Mouse (Mus musculus) ES-Bruce4 (cell line): ENCODE measurements around the gene Cryba2. TPM values are rescaled to one million over a fixed set of nuclear protein-coding genes. Genes with fewer than 3 reads are reported as not detected.

Experiments
- H3K27ac ChIP-seq: 2 replicates; pipeline ENCODE4 v1.5.1; 2012; ENCODE audit warnings: low read length, inconsistent platforms; ENCODE audit not compliant: insufficient read depth
- H3K27me3 ChIP-seq: 2 replicates; pipeline ENCODE4 v1.6.1; 2012; ENCODE audit warnings: mild to moderate bottlenecking, low read length, inconsistent platforms; ENCODE audit not compliant: control insufficient read depth, poor library complexity, insufficient read depth, severe bottlenecking
- H3K36me3 ChIP-seq: 2 replicates; pipeline ENCODE4 v1.6.1; 2012; ENCODE audit warnings: inconsistent platforms, mild to moderate bottlenecking, low read length, moderate library complexity; ENCODE audit not compliant: control insufficient read depth, poor library complexity, insufficient read depth, severe bottlenecking
- H3K4me1 ChIP-seq: one replicate; pipeline ENCODE4 v1.8.1; 2011; ENCODE audit warnings: low read length; ENCODE audit not compliant: control insufficient read depth, insufficient read depth
- H3K4me3 ChIP-seq: 2 replicates; pipeline ENCODE4 v1.5.1; 2011; ENCODE audit warnings: low read depth, mild to moderate bottlenecking, low read length
- H3K9ac ChIP-seq: 2 replicates; pipeline ENCODE4 v1.6.1; 2012; ENCODE audit warnings: low read depth, mild to moderate bottlenecking, inconsistent platforms; ENCODE audit not compliant: poor library complexity, severe bottlenecking
- H3K9me3 ChIP-seq: replicated peaks from 2 replicates; pipeline ENCODE4 v1.6.1; 2012; ENCODE audit warnings: mild to moderate bottlenecking, low read length, inconsistent platforms; ENCODE audit not compliant: control insufficient read depth, poor library complexity, insufficient read depth, severe bottlenecking
- CTCF ChIP-seq: IDR thresholded peaks from one replicate; pipeline ENCODE4 v1.8.1; 2011; ENCODE audit warnings: low read depth, low read length
- EP300 ChIP-seq: IDR thresholded peaks from 2 replicates; pipeline ENCODE4 v1.6.1; 2011; ENCODE audit warnings: low read depth, low read length; ENCODE audit not compliant: insufficient read depth
- POLR2A ChIP-seq: IDR thresholded peaks from one replicate; pipeline ENCODE4 v1.8.1; 2011; ENCODE audit warnings: low read length; ENCODE audit not compliant: insufficient read depth
- polyA plus RNA-seq: library from polyadenylated mRNA; stranded (reverse); fragments of >200 nt; gene quantifications from 2 replicates; pipeline ENCODE4 v1.2.4, GENCODE M21; 2011; ENCODE audit warnings: low read depth; ENCODE audit not compliant: missing spikeins, insufficient read depth, insufficient read length

Cryba2 gene
- polyA plus RNA-seq, 1 experiment, result not detected

DNA sequence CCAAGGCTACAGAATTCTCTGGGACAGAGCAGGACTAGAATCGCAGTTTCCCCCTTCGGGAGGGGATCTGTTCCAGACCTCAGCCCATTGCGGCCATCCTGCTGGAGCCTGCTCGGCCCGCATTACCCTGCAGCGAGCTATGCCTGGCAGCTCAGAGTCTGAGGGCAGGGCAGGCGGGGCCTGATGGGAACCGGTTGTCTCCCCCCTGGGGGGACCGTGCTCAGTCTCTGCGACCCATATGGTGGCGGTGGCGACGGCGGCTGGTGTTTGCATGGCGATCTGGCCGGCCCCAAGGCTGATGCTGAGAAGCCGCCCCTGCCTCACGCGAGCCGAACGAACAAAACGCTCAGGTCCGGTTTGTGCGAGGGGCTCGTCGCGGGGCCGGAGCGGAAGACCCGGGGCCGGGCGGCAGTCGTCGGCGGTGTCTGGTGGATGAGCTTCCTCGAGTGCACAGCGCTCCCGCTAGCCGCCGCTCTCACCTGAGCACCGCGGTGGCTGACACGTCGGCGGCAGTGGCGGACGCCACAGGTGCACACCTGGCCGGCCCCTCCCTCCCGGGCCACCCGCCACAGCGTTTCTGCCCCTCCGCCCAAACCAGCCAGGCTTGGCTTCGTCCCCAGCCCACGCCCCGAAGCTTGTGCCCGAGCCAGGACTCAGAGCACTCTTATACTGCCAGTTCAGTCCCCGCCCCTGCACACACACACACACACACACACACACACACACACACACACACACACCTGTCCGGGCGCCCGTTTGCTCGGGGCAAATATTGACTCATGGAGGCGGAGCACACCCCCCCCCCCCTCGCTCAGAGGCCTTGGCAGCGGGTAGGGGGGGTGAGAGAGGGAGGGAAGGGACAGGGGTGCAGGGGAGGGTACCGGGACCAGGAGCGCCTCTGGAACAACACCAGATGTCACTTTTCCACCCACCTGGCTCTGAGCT is 7.7 kb upstream of the Cryba2 start:
- peaks cover 4% of the 10 kb centered on the region; the same call in 1 of the 2 replicates for H3K27me3 ChIP-seq
- TF ChIP-seq CTCF, result no peak
- no peak for TF ChIP-seq POLR2A
- no peak for TF ChIP-seq EP300
- H3K9me3 ChIP-seq, result no peaks in the 10 kb centered on the region
- peak overlapping the region; percentile 35 for H3K4me3 ChIP-seq
- no peak overlapping the region for H3K27ac ChIP-seq
- H3K36me3 ChIP-seq, result no peaks in the 10 kb centered on the region
- no peaks in the 10 kb centered on the region for H3K4me1 ChIP-seq
- no peak overlapping the region for H3K9ac ChIP-seq

DNA sequence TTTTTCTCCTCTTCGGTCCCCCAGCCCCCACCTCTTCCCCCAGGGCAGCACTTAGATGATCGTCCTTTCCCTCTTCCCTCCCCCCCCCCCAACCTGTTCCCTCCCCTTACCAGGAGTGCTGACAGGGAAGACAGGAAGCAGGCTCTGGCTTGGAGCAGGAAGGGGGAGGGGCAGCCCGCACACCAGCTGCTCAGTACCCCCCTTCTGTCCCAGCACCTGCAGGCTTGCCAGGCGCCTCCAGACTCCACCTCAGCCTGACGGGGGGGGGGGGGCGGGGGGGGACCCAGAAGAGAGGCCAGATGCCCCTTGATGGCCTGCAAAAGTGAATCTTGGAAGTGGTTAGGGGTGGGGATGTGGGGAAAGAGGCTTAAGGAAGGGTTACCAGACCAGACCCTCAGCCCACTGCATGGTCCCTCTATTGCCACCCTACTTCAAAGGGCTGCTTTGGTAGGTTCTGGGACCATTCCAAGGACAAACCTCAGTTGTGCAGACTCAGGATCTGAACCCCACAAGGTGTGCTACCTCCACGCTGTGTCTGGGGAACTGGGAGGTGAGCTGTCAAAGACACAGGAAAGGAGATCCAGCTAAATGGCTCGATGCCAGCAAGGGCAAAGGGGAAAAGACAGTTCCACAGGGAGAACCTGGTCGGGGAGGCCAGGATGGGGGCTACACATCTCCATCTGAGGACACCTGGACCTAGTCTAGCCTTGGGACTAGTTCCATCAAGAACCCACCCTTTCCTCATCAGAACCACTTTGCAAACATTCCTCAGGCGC is 5.9 kb upstream of the Cryba2 start:
- Histone ChIP-seq H3K4me1 (no peaks in the 10 kb centered on the region), H3K27ac (no peak overlapping the region), H3K27me3 (peaks cover 4% of the 10 kb centered on the region; the same call in 1 of the 2 replicates), H3K9ac (no peak overlapping the region), H3K36me3 (no peaks in the 10 kb centered on the region), H3K9me3 (no peaks in the 10 kb centered on the region), H3K4me3 (no peak overlapping the region)
- TF ChIP-seq POLR2A (no peak), EP300 (no peak), CTCF (no peak)

DNA sequence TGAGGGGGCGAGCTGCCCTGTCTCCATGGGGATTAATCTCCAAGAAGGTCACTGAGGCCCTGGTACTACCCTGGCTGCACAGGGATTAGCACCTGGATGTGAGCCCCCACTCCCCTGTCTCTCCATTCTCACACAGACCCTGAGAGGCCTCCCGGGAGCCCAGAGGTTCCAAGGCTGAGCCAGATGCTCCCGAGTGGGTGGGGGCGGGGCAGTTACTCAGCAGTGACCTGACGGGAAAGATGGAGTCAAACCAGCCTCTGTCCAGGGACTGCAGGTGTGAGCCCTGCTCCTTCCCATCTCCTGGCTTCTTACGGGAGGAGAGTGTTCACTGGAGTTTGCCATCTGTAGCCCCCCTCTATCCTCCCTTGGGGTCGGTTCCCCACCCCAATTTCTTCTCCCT is 5.0 kb upstream of the Cryba2 start:
- Histone ChIP-seq H3K4me1 (no peaks in the 10 kb centered on the region), H3K4me3 (no peak overlapping the region), H3K36me3 (no peaks in the 10 kb centered on the region), H3K9me3 (no peaks in the 10 kb centered on the region), H3K27me3 (peaks cover 4% of the 10 kb centered on the region; the same call in 1 of the 2 replicates), H3K9ac (no peak overlapping the region), H3K27ac (no peak overlapping the region)
- no peak for TF ChIP-seq CTCF
- TF ChIP-seq EP300, result 0 out of 2 replicates have a peak, but pooled peaks have one; percentile 5

DNA sequence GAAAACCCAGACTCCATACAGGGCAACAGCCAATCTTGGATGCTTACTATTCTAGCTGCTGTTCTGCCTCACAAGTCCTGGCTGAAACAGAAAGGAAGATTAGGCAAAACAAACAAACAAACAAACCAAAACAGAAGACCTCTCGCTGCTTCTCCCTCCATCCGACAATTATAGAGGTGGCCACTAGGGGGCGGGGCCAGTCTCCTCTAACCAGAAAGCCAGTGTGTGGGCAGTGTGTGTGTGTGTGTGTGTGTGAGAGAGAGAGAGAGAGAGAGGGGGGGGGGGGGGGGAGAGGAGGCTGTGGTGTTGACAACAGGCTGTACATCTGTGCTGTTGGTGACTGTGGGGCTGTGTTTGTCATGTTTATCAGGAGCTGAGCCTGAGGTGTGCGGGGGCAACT is 2.0 kb upstream of the Cryba2 start:
- Histone ChIP-seq H3K9ac (no peak overlapping the region), H3K9me3 (no peaks in the 10 kb centered on the region), H3K4me3 (no peak overlapping the region)

DNA sequence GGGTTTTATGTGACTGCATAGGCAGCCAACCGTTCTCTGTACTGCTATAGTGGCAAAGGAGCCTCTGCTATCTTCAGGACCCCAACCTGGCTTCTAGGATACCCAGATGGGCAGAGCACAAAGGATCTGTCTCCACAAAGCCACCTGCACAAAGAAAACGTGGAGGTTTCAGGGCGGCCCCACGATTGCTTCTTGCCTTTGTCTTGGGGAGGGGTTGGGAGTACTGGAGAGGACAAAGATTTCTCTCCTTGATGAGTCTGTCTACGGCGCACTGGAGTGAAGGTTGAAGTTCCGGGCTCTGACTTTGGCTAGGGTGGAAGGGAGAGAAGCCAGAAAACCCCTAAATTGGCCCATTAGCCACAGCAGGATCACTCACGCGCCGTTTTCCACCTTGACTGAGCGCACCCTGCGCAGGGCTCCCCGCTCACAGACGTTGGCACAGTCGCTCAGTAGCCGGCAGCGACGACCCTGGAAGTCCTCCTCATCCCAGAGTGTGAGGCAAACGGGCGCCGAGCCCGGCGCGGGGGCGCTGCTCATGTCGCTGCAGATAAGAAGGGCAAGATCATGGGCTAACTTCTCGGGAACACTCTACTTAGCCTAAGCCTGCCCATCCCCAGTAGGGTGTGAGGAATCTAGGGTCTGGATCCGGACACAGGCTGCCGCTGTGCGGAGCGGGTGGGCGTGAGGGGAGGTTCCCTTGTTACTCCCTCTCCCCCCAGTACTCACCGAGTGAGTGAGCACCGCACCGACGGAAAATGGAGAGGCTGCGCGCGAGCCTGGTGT is 401 bp downstream of the Cryba2 start:
- Histone ChIP-seq H3K4me1 (no peaks in the 10 kb centered on the region), H3K9ac (no peak overlapping the region), H3K9me3 (no peaks in the 10 kb centered on the region), H3K4me3 (peak overlapping the region; percentile 41), H3K27me3 (0 out of 2 replicates have a peak, but pooled peaks cover 3% of the 10 kb centered on the region), H3K27ac (no peak overlapping the region), H3K36me3 (no peaks in the 10 kb centered on the region)
- TF ChIP-seq EP300 (no peak), POLR2A (no peak), CTCF (no peak)

More for the DNA sequence above, 2.0 kb upstream of the Cryba2 start:
- no peak for TF ChIP-seq EP300
- TF ChIP-seq CTCF, result peak; percentile 66
- H3K36me3 ChIP-seq, result no peaks in the 10 kb centered on the region
- H3K27ac ChIP-seq, result no peak overlapping the region
- H3K4me1 ChIP-seq, result no peaks in the 10 kb centered on the region
- H3K27me3 ChIP-seq, result peaks cover 3% of the 10 kb centered on the region; the same call in 1 of the 2 replicates
